Mouse (Mus musculus) neutrophil, adult 5-6 weeks (primary cell): ENCODE measurements around the gene Qsox1. TPM values are rescaled to one million over a fixed set of nuclear protein-coding genes. Genes with fewer than 3 reads are reported as not detected.

Source experiments
- total RNA-seq: library from RNA; stranded (forward); fragments of 200-1000 nt; gene quantifications from 2 replicates; pipeline ENCODE4 v1.2.3, GENCODE M21; 2017

Gene Qsox1
- total RNA-seq, 1 experiment from 2014 or later = 20.0 TPM

Other genes with a start within 250 kb of the Qsox1 start
- gene Lhx4, start 61.2 kb downstream of the Qsox1 start, total RNA-seq = not detected in 2 replicates
- 88.4 and 106 TPM in 2 replicates for gene Cep350, start 160.4 kb upstream of the Qsox1 start, total RNA-seq
- gene Tor1aip2, start 222.5 kb upstream of the Qsox1 start, total RNA-seq = 53.5 and 59.8 TPM in 2 replicates
- gene Tor1aip1, start 223.6 kb upstream of the Qsox1 start, total RNA-seq = 84.5 and 98.7 TPM in 2 replicates